Mouse (Mus musculus): ENCODE results near the gene Hoxd13.

Hoxd13 gene

DNA sequence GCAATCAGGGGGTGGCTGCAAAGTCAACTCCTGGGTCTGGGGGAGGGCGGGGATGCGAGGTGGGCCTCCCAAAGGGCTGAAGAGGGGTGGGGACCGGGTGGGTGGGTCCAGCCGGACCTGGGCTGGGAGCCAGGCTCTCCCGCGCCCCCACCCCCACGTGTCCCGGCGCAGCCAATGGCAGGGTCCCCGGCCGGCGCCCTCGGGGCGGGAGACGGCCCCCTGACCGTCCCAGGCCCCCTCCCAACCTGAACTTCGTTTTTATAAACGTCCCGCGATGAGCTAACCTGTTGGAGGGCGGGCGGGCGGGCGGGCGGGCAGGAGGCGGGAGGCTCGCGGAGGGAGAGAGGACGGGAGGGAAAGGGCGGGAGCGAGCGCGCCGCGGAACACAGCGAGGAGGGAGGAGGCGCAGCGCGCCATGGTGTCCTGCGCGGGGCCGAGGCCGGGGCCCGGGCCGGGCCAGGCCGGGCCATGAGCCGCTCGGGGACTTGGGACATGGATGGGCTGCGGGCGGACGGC is at the start of gene Hoxd13:
TSS of gene Hoxd13 (plus strand) at position 469 of the 516 bp plus-strand sequence.
- no peak for DNase-seq (ENCODE audit: low read depth)

- DNase-seq (ENCODE audit: low read depth): no peak
Measured at GRCm38 (mm10) chr2:74619676-74620246, 48.3 kb upstream of the Hoxd13 start.

DNA sequence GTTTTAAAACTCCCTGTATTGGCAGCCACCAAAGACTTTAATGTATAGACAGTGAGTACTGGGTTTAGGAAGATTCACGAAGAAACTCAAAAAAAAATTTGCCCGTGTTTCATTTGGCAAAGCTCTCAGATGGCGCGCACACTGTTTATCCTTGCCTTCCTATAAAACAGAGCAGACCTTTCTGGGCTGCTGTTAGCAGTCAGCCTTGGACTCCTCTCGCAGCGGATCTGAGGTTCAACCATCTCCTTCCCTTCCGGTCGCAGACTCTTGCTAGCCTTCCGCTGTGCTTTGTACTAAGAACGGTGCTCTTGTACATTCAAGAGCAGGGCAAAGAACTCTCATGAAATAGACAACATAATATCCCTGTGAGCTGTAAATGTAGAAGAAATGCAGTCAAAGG is 47.7 kb upstream of the Hoxd13 start:
- no peak for DNase-seq (ENCODE audit: low read depth)

DNA sequence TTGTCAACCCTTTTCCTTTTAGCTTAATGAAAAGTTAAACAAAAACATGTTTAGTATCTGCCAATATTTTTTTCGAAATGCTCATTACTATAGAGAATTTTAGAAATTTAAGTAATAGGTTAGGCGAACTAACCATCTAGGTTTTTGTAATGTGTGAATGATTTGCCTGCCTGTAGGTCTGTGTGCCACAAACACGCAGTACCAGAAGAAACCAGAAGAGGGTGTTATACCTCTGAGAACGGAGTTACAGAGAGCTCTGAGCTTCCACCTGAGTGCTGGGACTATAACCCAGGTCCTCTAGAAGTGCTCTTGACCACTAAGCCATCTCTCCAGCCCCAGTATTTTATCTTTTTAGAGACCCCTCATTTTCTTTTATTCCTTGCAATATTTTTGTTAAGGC is 32.7 kb upstream of the Hoxd13 start:
- DNase-seq (ENCODE audit: low read depth): no peak

DNA sequence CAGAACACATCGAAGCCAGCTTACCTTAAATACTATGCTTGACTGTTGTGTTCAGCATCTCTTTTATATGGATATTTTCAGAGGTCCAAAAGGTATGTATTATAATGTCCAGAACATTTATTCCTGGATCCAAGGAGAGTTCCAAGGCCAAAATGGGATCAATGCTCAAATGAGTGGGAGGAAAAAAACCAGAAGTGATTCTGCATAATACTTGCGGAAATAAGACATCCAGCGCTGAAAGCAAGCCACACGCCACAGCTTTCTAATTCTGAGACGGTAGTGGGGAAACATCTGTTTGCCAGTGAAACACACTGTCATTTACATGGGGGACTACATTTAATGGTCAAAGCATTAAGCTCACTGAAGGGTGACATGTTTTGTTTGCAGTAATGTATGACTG is 25.7 kb upstream of the Hoxd13 start:
- DNase-seq (ENCODE audit: low read depth): no peak

GRCm38 (mm10) chr2:74645631-74646030 is 22.5 kb upstream of the Hoxd13 start:
- no peak for DNase-seq (ENCODE audit: low read depth)

- DNase-seq (ENCODE audit: low read depth): no peak
Measured at GRCm38 (mm10) chr2:74647082-74647864, 20.8 kb upstream of the Hoxd13 start.

DNA sequence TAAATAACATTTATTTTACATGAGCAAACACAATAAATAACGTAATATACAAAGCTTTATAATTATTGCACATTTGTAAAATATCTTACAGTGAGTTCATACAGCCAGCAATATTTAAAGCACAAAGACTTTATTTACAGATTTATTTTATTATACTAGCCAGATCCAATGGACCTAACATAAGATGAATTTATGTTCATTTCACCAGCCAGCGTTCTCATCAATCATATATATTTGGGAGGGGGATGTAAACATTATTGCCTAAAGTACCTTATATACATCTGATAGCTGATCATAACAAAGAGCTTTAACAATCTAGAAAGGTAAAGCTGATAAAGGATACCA is 15.1 kb upstream of the Hoxd13 start:
- no peak for DNase-seq (ENCODE audit: low read depth)

DNA sequence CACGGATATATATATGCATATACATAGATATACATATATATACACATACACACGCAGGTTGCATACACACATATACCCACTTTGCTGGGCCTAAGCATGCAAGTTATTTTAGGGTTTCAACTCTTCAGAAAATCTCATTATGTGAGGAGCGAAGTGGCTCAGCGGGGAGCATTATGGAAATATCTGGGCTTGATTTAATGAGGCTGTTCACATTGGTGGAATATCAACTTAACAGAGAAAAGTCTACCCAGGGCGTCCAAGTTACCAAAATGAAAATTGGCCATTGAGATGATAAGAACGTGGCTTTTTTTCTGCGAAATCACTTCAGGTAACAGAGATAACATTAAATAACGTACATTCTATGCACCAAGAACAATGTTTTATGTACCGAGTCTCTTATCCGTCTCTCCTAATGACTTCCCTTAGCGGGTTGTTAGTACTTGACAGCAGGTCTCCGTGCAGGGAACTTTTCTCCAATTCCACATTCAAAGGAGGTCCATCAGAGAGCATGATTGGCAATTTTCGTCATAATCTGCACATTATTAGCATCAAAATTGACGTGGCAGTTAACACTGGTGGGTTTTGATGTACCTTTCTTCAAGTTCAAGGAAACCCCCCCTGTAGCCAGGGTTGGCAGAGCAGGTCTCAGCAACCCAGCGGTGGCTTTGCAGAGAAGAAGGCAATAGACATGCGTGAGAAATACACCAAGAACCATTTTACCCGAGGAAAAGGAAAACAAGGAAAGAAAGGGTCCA is 14.2 kb upstream of the Hoxd13 start:
- DNase-seq (ENCODE audit: low read depth): no peak

DNA sequence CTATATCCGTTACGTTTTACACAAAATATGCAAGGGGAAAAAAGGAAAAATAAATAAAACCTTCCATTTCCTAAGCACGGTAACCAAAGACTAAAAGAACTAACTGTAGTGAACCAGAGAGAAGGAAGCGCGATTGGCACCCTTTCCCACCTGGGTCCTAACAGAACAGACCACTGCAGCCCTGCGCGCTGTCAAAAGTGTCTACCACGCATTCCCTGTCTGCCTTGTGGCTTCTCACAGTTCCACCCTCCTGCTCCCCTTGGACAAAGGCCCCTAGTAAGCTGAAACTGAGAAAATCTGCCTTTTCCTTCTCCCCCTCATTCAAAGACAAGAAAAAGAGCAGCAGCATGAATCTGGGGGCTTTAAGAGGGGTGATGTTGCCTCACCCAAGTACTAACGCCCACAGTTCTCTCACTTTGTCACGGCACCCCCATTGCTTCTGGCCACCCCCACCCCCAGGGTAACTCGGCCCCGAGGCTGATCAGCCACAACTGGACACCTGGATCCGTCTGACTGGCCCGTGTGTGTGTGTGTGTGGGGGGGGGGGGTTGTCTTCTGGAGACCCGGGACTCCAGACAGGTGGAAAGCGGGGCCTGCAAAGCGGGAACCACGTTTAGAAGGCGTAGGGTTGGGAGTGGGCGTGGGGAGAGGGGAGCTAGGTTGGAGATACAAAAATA is 13.2 kb upstream of the Hoxd13 start:
- no peak for DNase-seq (ENCODE audit: low read depth)

- no peak for DNase-seq (ENCODE audit: low read depth)
Measured at GRCm38 (mm10) chr2:74655420-74655781, 12.7 kb upstream of the Hoxd13 start.

DNA sequence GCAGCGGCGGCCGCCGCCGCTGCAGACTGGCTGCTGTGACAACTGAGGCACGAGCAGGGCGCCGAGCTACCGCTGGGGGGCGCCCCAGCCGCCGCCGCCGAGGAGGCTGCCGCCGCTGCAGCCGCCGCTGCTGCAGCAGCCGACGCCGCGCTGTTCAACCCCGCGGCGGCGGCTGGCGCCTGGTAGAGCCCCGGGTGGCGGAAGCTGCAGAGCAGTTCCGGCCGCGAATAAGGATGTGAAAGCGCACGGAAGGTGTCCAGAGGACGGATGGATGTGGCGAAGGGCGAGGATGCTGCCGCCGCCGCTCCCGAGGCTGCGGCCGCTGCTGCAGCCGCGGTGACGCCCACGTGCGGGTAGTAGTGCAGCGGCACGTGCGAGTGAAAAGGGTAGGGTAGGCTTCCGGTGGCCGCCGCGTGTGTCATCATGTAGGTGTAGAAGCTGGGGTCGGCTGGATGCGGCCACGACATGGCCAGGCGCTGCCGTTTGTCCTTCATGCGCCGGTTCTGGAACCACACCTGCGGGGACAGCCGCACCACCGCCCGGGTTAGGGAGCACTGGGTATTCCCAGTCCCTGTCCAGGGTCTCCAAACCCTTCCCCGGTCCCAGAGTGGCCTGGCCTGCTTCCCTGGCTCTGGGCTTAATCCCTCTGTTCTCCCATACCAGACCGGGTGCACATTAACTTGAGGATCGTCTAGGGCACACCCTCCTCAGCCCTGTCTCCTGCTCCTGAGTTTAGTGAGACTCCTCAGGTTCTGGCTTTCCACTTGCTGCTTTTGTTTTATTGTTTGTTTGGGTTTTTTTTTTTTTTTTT is 12.1 kb upstream of the Hoxd13 start:
- DNase-seq (ENCODE audit: low read depth): no peak

DNA sequence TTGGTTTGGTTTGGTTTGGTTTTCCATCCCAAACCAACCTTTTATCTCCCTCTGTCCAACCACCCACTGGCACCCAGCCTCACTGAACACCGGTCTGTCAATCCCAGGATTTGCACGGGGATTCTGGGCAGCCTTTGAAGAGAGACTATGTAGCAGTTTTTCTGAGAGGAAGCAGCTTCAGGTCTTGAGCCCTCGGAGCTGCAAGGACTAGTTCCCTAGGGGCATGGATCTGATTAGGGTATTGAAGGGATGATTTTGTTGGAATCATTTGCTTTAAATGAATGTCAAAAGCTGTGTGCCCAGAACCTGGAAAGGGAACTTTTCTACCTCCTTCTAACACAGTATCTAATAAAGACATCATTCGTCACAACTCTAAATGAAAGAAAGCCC is 11.5 kb upstream of the Hoxd13 start:
- no peak for DNase-seq (ENCODE audit: low read depth)

- DNase-seq (ENCODE audit: low read depth): no peak
Measured at GRCm38 (mm10) chr2:74657251-74658023, 10.7 kb upstream of the Hoxd13 start.

- no peak for DNase-seq (ENCODE audit: low read depth)
Measured at GRCm38 (mm10) chr2:74658024-74658666, 10.0 kb upstream of the Hoxd13 start.

- no peak for DNase-seq (ENCODE audit: low read depth)
Measured at GRCm38 (mm10) chr2:74658667-74659371, 9.3 kb upstream of the Hoxd13 start.

GRCm38 (mm10) chr2:74659507-74660005 is 8.6 kb upstream of the Hoxd13 start, which contains the start of gene Evx2:
Gene Evx2 (minus strand): TSS chr2:74659557.
- DNase-seq (ENCODE audit: low read depth): no peak

DNA sequence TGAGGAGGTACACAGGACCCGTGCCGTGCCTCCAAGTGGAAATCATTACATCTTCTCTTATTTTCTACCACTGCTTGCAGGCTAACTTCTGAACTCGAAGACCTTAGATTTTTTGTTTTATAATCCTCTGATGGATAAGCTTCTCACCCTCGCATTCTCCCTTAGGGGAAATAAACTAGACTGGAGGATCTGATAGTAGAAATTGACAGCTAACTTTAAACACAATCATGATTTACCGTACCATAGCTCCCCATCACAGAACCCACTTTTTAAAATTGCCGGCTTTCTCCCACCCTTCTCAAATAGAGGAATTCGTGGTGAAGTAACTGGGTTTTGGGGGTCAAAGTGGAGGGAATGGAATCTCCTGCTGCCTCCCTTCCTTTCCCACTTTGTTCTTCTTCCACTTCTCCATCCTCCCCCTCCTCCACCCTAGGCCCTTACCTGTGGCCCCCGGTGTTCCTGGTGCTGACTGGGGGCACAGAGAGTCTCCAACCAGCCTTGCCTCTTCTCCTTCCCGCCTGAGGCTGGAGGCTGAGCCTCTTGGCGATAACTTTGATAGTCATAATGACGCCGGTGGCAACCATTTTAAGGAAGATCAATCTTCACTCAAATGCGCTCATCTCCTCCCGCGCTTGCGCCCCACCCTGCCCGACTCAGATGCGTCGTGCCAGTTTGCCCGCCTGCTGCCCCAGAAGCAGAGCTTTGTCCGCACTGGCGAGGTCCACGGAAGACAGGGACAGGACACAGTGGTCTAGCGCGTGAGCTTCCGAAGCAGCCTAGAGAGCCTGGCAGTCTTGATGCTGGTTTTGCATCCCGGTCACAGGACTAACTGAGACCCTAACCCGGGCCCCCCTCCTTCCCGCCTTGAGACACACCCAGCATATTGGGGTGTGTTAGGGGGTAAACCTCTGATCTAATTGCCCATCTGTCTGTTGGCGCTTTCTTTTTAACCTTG is 7.4 kb upstream of the Hoxd13 start:
- no peak for DNase-seq (ENCODE audit: low read depth)

All from NIH3T3 (cell line).